Mouse (Mus musculus) liver, embryonic 14.5 days (tissue): ENCODE data around the gene Nrbf2.

Source experiments
- CTCF ChIP-seq: IDR thresholded peaks from 2 replicates; pipeline ENCODE4 v1.5.1; 2016; ENCODE audit warnings: antibody characterized with exemption, low read depth, control low read depth
- EP300 ChIP-seq: IDR thresholded peaks from 2 replicates; pipeline ENCODE4 v1.6.1; 2016; ENCODE audit warnings: antibody characterized with exemption, low read depth

GRCm38 (mm10) chr10:67314811-67315435 is 29.8 kb upstream of the Nrbf2 start:
- TF ChIP-seq CTCF = peak; percentile 88
- no peak for TF ChIP-seq EP300
